Mouse (Mus musculus): Measurements from ENCODE around the gene Cog5. TPM values are rescaled to one million over a fixed set of nuclear protein-coding genes. Genes with fewer than 3 reads are reported as not detected.

Gene Cog5
- polyA plus RNA-seq, 1 experiment from 2014 or later: 31.7 TPM

- ATAC-seq: 0 out of 2 replicates have a peak, but pooled peaks have one; percentile 31
- H3K27ac ChIP-seq: no peak overlapping the region
- 53% methylated on average over 7 of the region's 7 CpGs for WGBS
- H3K27me3 ChIP-seq: no peaks in the 10 kb centered on the region
- no peak overlapping the region for H3K4me3 ChIP-seq (replicated peaks)
- no peak overlapping the region for H3K4me2 ChIP-seq (replicated peaks)
- no peaks in the 10 kb centered on the region for H3K9me3 ChIP-seq
- H3K4me1 ChIP-seq (replicated peaks): 0 out of 2 replicates have a peak, but pooled peaks cover 5% of the 10 kb centered on the region
- H3K9ac ChIP-seq (replicated peaks): no peak overlapping the region
- peaks cover 15% of the 10 kb centered on the region for H3K36me3 ChIP-seq
Measured at GRCm38 (mm10) chr12:31976544-31976943, 321.9 kb downstream of the Cog5 start.

GRCm38 (mm10) chr12:31977613-31978195, 323.0 kb downstream of the Cog5 start:
- H3K9me3 ChIP-seq: no peaks in the 10 kb centered on the region
- no peak overlapping the region for H3K4me2 ChIP-seq (replicated peaks)
- WGBS: 76% methylated on average over 12 of the region's 12 CpGs
- no peak overlapping the region for H3K4me3 ChIP-seq (replicated peaks)
- H3K4me1 ChIP-seq (replicated peaks): 0 out of 2 replicates have a peak, but pooled peaks cover 5% of the 10 kb centered on the region
- no peaks in the 10 kb centered on the region for H3K27me3 ChIP-seq
- H3K27ac ChIP-seq: no peak overlapping the region
- ATAC-seq: no peak
- H3K9ac ChIP-seq (replicated peaks): no peak overlapping the region
- peaks cover 13% of the 10 kb centered on the region for H3K36me3 ChIP-seq

GRCm38 (mm10) chr12:31983238-31983637, 328.6 kb downstream of the Cog5 start:
- Histone ChIP-seq H3K9ac (replicated peaks) (no peak overlapping the region), H3K27me3 (no peaks in the 10 kb centered on the region), H3K36me3 (peaks cover 4% of the 10 kb centered on the region), H3K27ac (no peak overlapping the region), H3K4me1 (replicated peaks) (peaks cover 7% of the 10 kb centered on the region; the same call in 1 of the 2 replicates), H3K4me2 (replicated peaks) (no peak overlapping the region), H3K9me3 (no peaks in the 10 kb centered on the region), H3K4me3 (replicated peaks) (no peak overlapping the region)
- no peak for ATAC-seq
- WGBS: 55% methylated on average over 7 of the region's 7 CpGs

GRCm38 (mm10) chr12:31983769-31984168, 329.1 kb downstream of the Cog5 start:
- ATAC-seq: 0 out of 2 replicates have a peak, but pooled peaks have one; percentile 21
- no peak overlapping the region for H3K4me2 ChIP-seq (replicated peaks)
- no peak overlapping the region for H3K4me3 ChIP-seq (replicated peaks)
- H3K27me3 ChIP-seq: no peaks in the 10 kb centered on the region
- H3K36me3 ChIP-seq: peaks cover 4% of the 10 kb centered on the region
- peaks cover 7% of the 10 kb centered on the region; the same call in 1 of the 2 replicates for H3K4me1 ChIP-seq (replicated peaks)
- no peak overlapping the region for H3K27ac ChIP-seq
- H3K9me3 ChIP-seq: no peaks in the 10 kb centered on the region
- H3K9ac ChIP-seq (replicated peaks): no peak overlapping the region
- 69% methylated on average over 6 of the region's 6 CpGs for WGBS

- H3K4me1 ChIP-seq (replicated peaks): peaks cover 7% of the 10 kb centered on the region; the same call in 1 of the 2 replicates
- H3K9me3 ChIP-seq: no peaks in the 10 kb centered on the region
- 59% methylated on average over 2 of the region's 2 CpGs for WGBS
- H3K27ac ChIP-seq: no peak overlapping the region
- H3K27me3 ChIP-seq: no peaks in the 10 kb centered on the region
- no peak overlapping the region for H3K4me3 ChIP-seq (replicated peaks)
- peak; percentile 34; the same call in 1 of the 2 replicates for ATAC-seq
- no peak overlapping the region for H3K9ac ChIP-seq (replicated peaks)
- H3K36me3 ChIP-seq: no peaks in the 10 kb centered on the region; the same call in 1 of the 2 replicates
- H3K4me2 ChIP-seq (replicated peaks): no peak overlapping the region
Measured at GRCm38 (mm10) chr12:31984206-31984605, 329.5 kb downstream of the Cog5 start.

- Histone ChIP-seq H3K36me3 (no peaks in the 10 kb centered on the region; the same call in 1 of the 2 replicates), H3K4me3 (replicated peaks) (no peak overlapping the region), H3K9ac (replicated peaks) (no peak overlapping the region), H3K9me3 (no peaks in the 10 kb centered on the region), H3K27me3 (no peaks in the 10 kb centered on the region), H3K4me2 (replicated peaks) (no peak overlapping the region), H3K27ac (no peak overlapping the region), H3K4me1 (replicated peaks) (peaks cover 7% of the 10 kb centered on the region; the same call in 1 of the 2 replicates)
- 82% methylated on average over 12 of the region's 12 CpGs for WGBS
- ATAC-seq: no peak
Measured at GRCm38 (mm10) chr12:31984664-31985063, 330.0 kb downstream of the Cog5 start.

- Histone ChIP-seq H3K4me2 (replicated peaks) (no peak overlapping the region), H3K36me3 (no peaks in the 10 kb centered on the region; the same call in 1 of the 2 replicates), H3K27ac (no peak overlapping the region), H3K4me1 (replicated peaks) (peaks cover 7% of the 10 kb centered on the region; the same call in 1 of the 2 replicates), H3K9ac (replicated peaks) (no peak overlapping the region), H3K27me3 (no peaks in the 10 kb centered on the region), H3K9me3 (no peaks in the 10 kb centered on the region), H3K4me3 (replicated peaks) (no peak overlapping the region)
- 95% methylated on average over 6 of the region's 6 CpGs for WGBS
- ATAC-seq: no peak
Measured at GRCm38 (mm10) chr12:31985738-31986137, 331.1 kb downstream of the Cog5 start.

- ATAC-seq: no peak
- Histone ChIP-seq H3K27ac (no peak overlapping the region), H3K9ac (replicated peaks) (no peak overlapping the region), H3K4me2 (replicated peaks) (no peak overlapping the region), H3K9me3 (no peaks in the 10 kb centered on the region), H3K36me3 (peaks cover 3% of the 10 kb centered on the region; the same call in 1 of the 2 replicates), H3K4me3 (replicated peaks) (no peak overlapping the region), H3K27me3 (no peaks in the 10 kb centered on the region), H3K4me1 (replicated peaks) (peaks cover 7% of the 10 kb centered on the region; the same call in 1 of the 2 replicates)
- 87% methylated on average over 2 of the region's 2 CpGs for WGBS
Measured at GRCm38 (mm10) chr12:31986463-31986862, 331.8 kb downstream of the Cog5 start.

Other genes starting within 250 kb of the Cog5 start
- 18.7 and 19.5 TPM in 2 replicates for gene Cbll1, start 155.3 kb upstream of the Cog5 start, polyA plus RNA-seq (2015; fragmentation: Nextera tagmentation; extraction: Ambion mirVana)
- 0.05 TPM in 1 of 2 replicates, not detected in the other for gene Slc26a4, start 94.9 kb upstream of the Cog5 start, polyA plus RNA-seq (2015; fragmentation: Nextera tagmentation; extraction: Ambion mirVana)
- 24.5 and 26.2 TPM in 2 replicates for gene Bcap29, start 20.2 kb upstream of the Cog5 start, polyA plus RNA-seq (2015; fragmentation: Nextera tagmentation; extraction: Ambion mirVana)
- 7.6 and 9.2 TPM in 2 replicates for gene Dus4l, start within 50 bp of the Cog5 start, polyA plus RNA-seq (2015; fragmentation: Nextera tagmentation; extraction: Ambion mirVana)
- gene Gpr22, start 59.1 kb downstream of the Cog5 start, polyA plus RNA-seq (2015; fragmentation: Nextera tagmentation; extraction: Ambion mirVana): 20.1 and 20.7 TPM in 2 replicates